Mouse (Mus musculus) heart, adult 2 months (tissue): ENCODE data around the gene Ehd1. TPM values are rescaled to one million over a fixed set of nuclear protein-coding genes. Genes with fewer than 3 reads are reported as not detected.

Experiments used
- DNase-seq, 2 experiments: peaks; one replicate each; pipeline ENCODE4 v3.0.0; 2021
- H3K27ac ChIP-seq: fragments of 200-600 bp; 2 replicates; pipeline ENCODE4 v1.8.1; 2022
- H3K27me3 ChIP-seq: fragments of 200-500 bp; 2 replicates; pipeline ENCODE4 v1.6.1; 2012; ENCODE audit warnings: mild to moderate bottlenecking, low read length, inconsistent platforms, mixed read lengths; ENCODE audit not compliant: control insufficient read depth, insufficient read depth
- H3K36me3 ChIP-seq: fragments of 200-500 bp; 2 replicates; pipeline ENCODE4 v1.6.1; 2012; ENCODE audit warnings: low read length, inconsistent platforms; ENCODE audit not compliant: control insufficient read depth, insufficient read depth
- H3K4me1 ChIP-seq: fragments of 200-500 bp; 2 replicates; pipeline ENCODE4 v1.6.1; 2011; ENCODE audit warnings: low read length; ENCODE audit not compliant: control insufficient read depth, insufficient read depth
- H3K4me3 ChIP-seq: fragments of 200-600 bp; 2 replicates; pipeline ENCODE4 v1.8.1; 2022
- H3K79me2 ChIP-seq: fragments of 200-500 bp; replicated peaks from 2 replicates; pipeline ENCODE4 v1.6.1; 2012; ENCODE audit warnings: mild to moderate bottlenecking, inconsistent platforms, low read length, moderate library complexity, mixed read lengths; ENCODE audit not compliant: control insufficient read depth, insufficient read depth
- H3K9ac ChIP-seq: fragments of 200-500 bp; 2 replicates; pipeline ENCODE4 v1.6.1; 2012; ENCODE audit warnings: low read depth, mild to moderate bottlenecking, control low read depth, inconsistent platforms, low read length, mixed read lengths
- CTCF ChIP-seq: fragments of 200-600 bp; IDR thresholded peaks from 2 replicates; pipeline ENCODE4 v1.8.1; 2022; ENCODE audit warnings: antibody characterized with exemption, mild to moderate bottlenecking, moderate library complexity
- EP300 ChIP-seq: fragments of 200-500 bp; IDR thresholded peaks from 2 replicates; pipeline ENCODE4 v1.6.1; 2011; ENCODE audit warnings: low read depth, low read length, control low read depth; ENCODE audit not compliant: insufficient read depth
- POLR2A ChIP-seq: fragments of 200-500 bp; IDR thresholded peaks from 2 replicates; pipeline ENCODE4 v1.6.1; 2011; ENCODE audit warnings: mild to moderate bottlenecking, low read depth, low read length, control low read depth; ENCODE audit not compliant: insufficient read depth
- WGBS: fragments of 180-500 bp; shearing (Covaris S2); methylation state at CpG from one replicate; pipeline ENCODE4 v1.1.7; 2018; 5-methylcytosine and 5-hydroxymethylcytosine counted together
- intact Hi-C: fragments of 180-260 bp; cut with DNase I; formaldehyde crosslinking; loops from one replicate; pipeline ENCODE4 v1.15.1; 2025
- polyA plus RNA-seq: library from polyadenylated mRNA; depleted of rRNA; stranded (reverse); fragments of >200 nt; gene quantifications from 2 replicates; pipeline ENCODE4 v1.2.3, GENCODE M21; 2012
- total RNA-seq, 2 experiments: library from RNA; stranded (reverse); gene quantifications; 2 replicates each; pipeline ENCODE4 v1.2.3; 2021

The Ehd1 gene
- total and polyA plus RNA-seq, 3 experiments: 98.0 to 142 (median 120) TPM

- no peaks in the 10 kb centered on the region for H3K27me3 ChIP-seq
- H3K79me2 ChIP-seq: peaks cover 11% of the 10 kb centered on the region
- WGBS: 25% methylated on average over 10 of the region's 10 CpGs
- H3K4me1 ChIP-seq: peaks cover 63% of the 10 kb centered on the region
- H3K4me3 ChIP-seq: peak overlapping the region; percentile 24; the same call in 1 of the 2 replicates
- intact Hi-C loops: no loop called here
- TF ChIP-seq POLR2A (0 out of 2 replicates have a peak, but pooled peaks have one; percentile 44), CTCF (peak; percentile 39), EP300 (no peak)
- H3K27ac ChIP-seq: peak overlapping the region; percentile 87
- peak overlapping the region; percentile 55 for H3K9ac ChIP-seq
- peak; percentile 72 to 78 for DNase-seq
- H3K36me3 ChIP-seq: peaks cover 54% of the 10 kb centered on the region
These were observed 14.7 kb downstream of the Ehd1 start for GRCm38 (mm10) chr19:6291117-6291781.

GRCm38 (mm10) chr19:6292262-6292661 lies 15.7 kb downstream of the Ehd1 start:
- no peak overlapping the region for H3K4me3 ChIP-seq
- peak overlapping the region; percentile 87 for H3K27ac ChIP-seq
- intact Hi-C loops: no loop called here
- H3K79me2 ChIP-seq: peaks cover 11% of the 10 kb centered on the region
- WGBS: 60% methylated on average over 5 of the region's 5 CpGs
- H3K4me1 ChIP-seq: peaks cover 59% of the 10 kb centered on the region
- H3K9ac ChIP-seq: peak overlapping the region; percentile 39; the same call in 1 of the 2 replicates
- peak in 1 of 2 experiments; percentile 37 for DNase-seq
- TF ChIP-seq EP300: 0 out of 2 replicates have a peak, but pooled peaks have one; percentile 7
- no peak for TF ChIP-seq POLR2A
- H3K36me3 ChIP-seq: peaks cover 54% of the 10 kb centered on the region
- H3K27me3 ChIP-seq: no peaks in the 10 kb centered on the region

- Histone ChIP-seq H3K36me3 (peaks cover 57% of the 10 kb centered on the region), H3K79me2 (peaks cover 11% of the 10 kb centered on the region), H3K9ac (no peak overlapping the region), H3K4me3 (no peak overlapping the region), H3K4me1 (peaks cover 61% of the 10 kb centered on the region), H3K27me3 (no peaks in the 10 kb centered on the region), H3K27ac (no peak overlapping the region; the same call in 1 of the 2 replicates)
- WGBS: 73% methylated on average over 17 of the region's 17 CpGs
- TF ChIP-seq CTCF: no peak
- no peak for TF ChIP-seq POLR2A
- TF ChIP-seq EP300: no peak
- intact Hi-C loops: no loop called here
- peak in 1 of 2 experiments; percentile 21 for DNase-seq
These were observed 17.8 kb downstream of the Ehd1 start for GRCm38 (mm10) chr19:6294301-6294700.

- no peak for DNase-seq
- Histone ChIP-seq H3K27me3 (no peaks in the 10 kb centered on the region), H3K36me3 (peaks cover 52% of the 10 kb centered on the region), H3K4me1 (peaks cover 61% of the 10 kb centered on the region), H3K9ac (no peak overlapping the region), H3K4me3 (no peak overlapping the region), H3K79me2 (no peaks in the 10 kb centered on the region; the same call in none of the 2 replicates), H3K27ac (peak overlapping the region; percentile 97)
- no peak for TF ChIP-seq CTCF
- TF ChIP-seq EP300: no peak
- no peak for TF ChIP-seq POLR2A
- 57% methylated on average over 5 of the region's 5 CpGs for WGBS
- intact Hi-C loops: no loop called here
These were observed 20.2 kb downstream of the Ehd1 start for GRCm38 (mm10) chr19:6296551-6297210.

GRCm38 (mm10) chr19:6297641-6298040 lies 21.1 kb downstream of the Ehd1 start:
- peak; percentile 61 to 79 for DNase-seq
- Histone ChIP-seq H3K9ac (no peak overlapping the region), H3K27ac (peak overlapping the region; percentile 97)

More at GRCm38 (mm10) chr19:6297641-6298040, 21.1 kb downstream of the Ehd1 start:
- 62% methylated on average over 9 of the region's 9 CpGs for WGBS
- intact Hi-C loops: no loop called here
- peak; percentile 27; the same call in 1 of the 2 replicates for TF ChIP-seq EP300
- TF ChIP-seq POLR2A: no peak
- TF ChIP-seq CTCF: no peak
- no peak overlapping the region for H3K4me3 ChIP-seq
- no peaks in the 10 kb centered on the region for H3K27me3 ChIP-seq
- peaks cover 52% of the 10 kb centered on the region for H3K36me3 ChIP-seq
- peaks cover 55% of the 10 kb centered on the region for H3K4me1 ChIP-seq
- H3K79me2 ChIP-seq: no peaks in the 10 kb centered on the region; the same call in none of the 2 replicates
